Mouse (Mus musculus): ENCODE results near the gene Olfr1209.

Gene Olfr1209

DNA sequence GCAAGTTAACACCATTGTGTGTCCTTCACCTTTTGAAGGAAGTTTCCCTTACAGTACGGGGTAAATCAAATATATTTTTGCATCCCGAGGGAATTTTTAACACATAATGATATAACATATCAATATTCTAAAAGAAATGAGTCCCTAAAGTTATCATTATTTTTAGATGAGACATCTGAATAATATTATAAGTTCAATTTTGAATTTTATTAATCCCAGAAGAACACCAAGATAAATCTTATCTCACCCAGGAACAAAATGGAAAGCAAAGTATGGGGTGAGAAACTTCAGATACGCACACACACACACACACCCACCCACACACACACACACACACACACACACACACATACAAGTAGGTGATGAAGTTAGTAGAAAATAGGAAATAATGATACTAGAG, at the start of gene Olfr1209:
Olfr1209 (minus strand) TSS at position 101 of the 400 bp plus-strand sequence.
- in situ Hi-C loops (cut with MboI, MseI): no loop called here

DNA sequence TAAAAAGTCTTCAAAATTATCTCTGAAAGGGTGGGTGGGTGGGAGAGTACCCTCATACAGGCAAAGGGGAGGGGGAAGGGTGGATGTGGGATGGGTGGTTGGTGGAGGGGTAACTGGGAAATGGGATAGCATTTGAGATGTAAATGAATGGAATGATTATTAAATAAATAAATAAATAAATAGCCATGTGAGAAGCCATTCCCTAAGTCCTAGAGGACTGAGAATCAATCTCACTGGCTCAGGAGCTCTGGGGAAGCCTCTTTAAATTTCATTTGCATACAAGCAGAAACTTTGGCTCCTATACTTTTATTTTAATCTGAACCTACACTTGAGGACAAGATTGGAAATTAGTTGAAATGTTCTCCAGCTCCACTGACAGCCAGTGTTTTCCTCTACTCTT, 38.7 kb upstream of the Olfr1209 start, which contains the start of gene Olfr1212:
Olfr1212 (plus strand) TSS at position 301 of the 400 bp plus-strand sequence.
- in situ Hi-C loops (cut with MboI, MseI): no loop called here

- in situ Hi-C loops (cut with MboI, MseI): no loop called here
Measured at GRCm38 (mm10) chr2:88938011-88938410, 23.1 kb upstream of the Olfr1209 start, which contains the start of gene Olfr1211. TSS of gene Olfr1211 (minus strand) at chr2:88938111.

DNA sequence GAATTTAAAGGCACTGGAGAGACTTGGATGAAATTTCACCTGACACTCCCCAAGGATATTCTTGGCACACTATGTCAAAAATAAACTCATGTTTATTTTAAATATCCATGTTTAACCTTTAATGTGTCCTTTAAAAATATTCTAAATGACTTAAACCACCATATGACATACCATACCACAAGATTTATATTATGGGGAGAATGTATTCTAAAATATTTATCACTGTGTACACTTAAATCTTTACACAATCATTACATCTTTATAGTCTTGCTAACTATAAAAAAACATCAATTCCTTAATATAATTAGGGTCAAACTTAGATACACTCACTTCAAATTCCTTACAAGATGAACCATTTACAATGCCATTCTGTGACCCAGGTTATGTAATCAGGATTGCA, 12.7 kb downstream of the Olfr1209 start, which contains the start of gene Olfr1208:
Olfr1208 (minus strand) TSS at position 101 of the 400 bp plus-strand sequence.
- in situ Hi-C loops (cut with MboI, MseI): no loop called here

DNA sequence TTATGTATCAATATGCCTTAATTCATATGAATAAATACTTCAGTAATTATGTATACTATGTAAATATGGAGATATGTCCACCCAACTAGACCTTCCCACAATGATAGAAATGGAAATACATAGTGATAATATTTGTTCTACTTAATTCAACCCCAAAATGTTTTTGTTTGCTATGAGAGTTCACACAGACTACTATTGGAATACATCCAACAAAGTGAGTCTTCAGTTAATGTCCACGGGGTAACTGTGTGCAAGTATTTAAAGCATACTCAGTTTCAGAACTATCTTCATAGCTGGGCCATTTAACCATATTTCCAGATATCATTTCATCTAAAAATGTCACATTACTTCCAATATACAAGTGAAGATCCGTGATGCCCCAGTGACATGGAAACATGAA, 52.0 kb downstream of the Olfr1209 start, which contains the start of gene Olfr1206:
Olfr1206 (plus strand) TSS at position 301 of the 400 bp plus-strand sequence.
- in situ Hi-C loops (cut with MboI, MseI): no loop called here
